Mouse (Mus musculus) myocyte (in vitro differentiated cells): ENCODE results near the gene Spata5. TPM values are rescaled to one million over a fixed set of nuclear protein-coding genes. Genes with fewer than 3 reads are reported as not detected.

Experiments used
- H3K27me3 ChIP-seq: one replicate; pipeline ENCODE4 v1.6.1; 2011; ENCODE audit not compliant: control insufficient read depth, insufficient read depth, insufficient read length
- H3K36me3 ChIP-seq: one replicate; pipeline ENCODE4 v1.6.1; 2011; ENCODE audit not compliant: control insufficient read depth, insufficient read depth
- H3K4me2 ChIP-seq: one replicate; pipeline ENCODE4 v1.6.1; 2011; ENCODE audit warnings: low read depth, control low read depth
- H3K4me3 ChIP-seq: one replicate; pipeline ENCODE4 v1.5.1; 2011; ENCODE audit warnings: mild to moderate bottlenecking, control low read depth, moderate library complexity
- H3K79me2 ChIP-seq: one replicate; pipeline ENCODE4 v1.6.1; 2011; ENCODE audit not compliant: control insufficient read depth, insufficient read depth
- H3ac ChIP-seq: one replicate; pipeline ENCODE4 v1.6.1; 2011; ENCODE audit not compliant: control insufficient read depth, insufficient read length
- CEBPB ChIP-seq: IDR thresholded peaks from 2 replicates; pipeline ENCODE4 v1.6.1; 2011; ENCODE audit warnings: mild to moderate bottlenecking, moderate library complexity; ENCODE audit not compliant: poor library complexity, insufficient read depth, severe bottlenecking
- E2F4 ChIP-seq: IDR thresholded peaks from one replicate; pipeline ENCODE4 v1.6.1; 2011; ENCODE audit warnings: mild to moderate bottlenecking, control low read depth, moderate library complexity; ENCODE audit not compliant: insufficient read depth
- MAX ChIP-seq: IDR thresholded peaks from one replicate; pipeline ENCODE4 v1.6.1; 2011; ENCODE audit warnings: low read depth, mild to moderate bottlenecking, control low read depth
- MYOD1 ChIP-seq, 3 experiments: IDR thresholded peaks; one replicate each; pipeline ENCODE4 v1.6.1; 2011; ENCODE audit warnings: control low read depth in 2 of 3, low read depth in 2 of 3, mild to moderate bottlenecking in 2 of 3, moderate library complexity in 1 of 3; ENCODE audit not compliant: insufficient read length in 2 of 3, control insufficient read depth in 1 of 3
- MYOG ChIP-seq, 3 experiments: IDR thresholded peaks; one replicate each; pipeline ENCODE4 v1.6.1; 2011; ENCODE audit warnings: control low read depth in 2 of 3, low read depth in 2 of 3, mild to moderate bottlenecking in 2 of 3; ENCODE audit not compliant: insufficient read length in 2 of 3, control insufficient read depth in 1 of 3, insufficient read depth in 1 of 3
- POLR2A ChIP-seq: IDR thresholded peaks from one replicate; pipeline ENCODE4 v1.6.1; 2011; ENCODE audit warnings: low read depth, mild to moderate bottlenecking, control low read depth, moderate library complexity; ENCODE audit not compliant: insufficient read length
- POLR2AphosphoS2 ChIP-seq: IDR thresholded peaks from one replicate; pipeline ENCODE4 v1.6.1; 2011; ENCODE audit warnings: low read depth, control low read depth; ENCODE audit not compliant: insufficient read length
- REST ChIP-seq: IDR thresholded peaks from one replicate; pipeline ENCODE4 v1.6.1; 2011; ENCODE audit warnings: mild to moderate bottlenecking, control low read depth, moderate library complexity; ENCODE audit not compliant: insufficient read depth, insufficient read length
- SRF ChIP-seq: IDR thresholded peaks from one replicate; pipeline ENCODE4 v1.6.1; 2011; ENCODE audit warnings: low read depth; ENCODE audit not compliant: control insufficient read depth, insufficient read length
- TCF12 ChIP-seq: IDR thresholded peaks from one replicate; pipeline ENCODE4 v1.6.1; 2011; ENCODE audit warnings: mild to moderate bottlenecking, control low read depth; ENCODE audit not compliant: poor library complexity, insufficient read depth, severe bottlenecking
- TCF3 ChIP-seq: IDR thresholded peaks from one replicate; pipeline ENCODE4 v1.6.1; 2011; ENCODE audit warnings: low read depth, control low read depth; ENCODE audit not compliant: insufficient read length
- USF1 ChIP-seq: IDR thresholded peaks from one replicate; pipeline ENCODE4 v1.6.1; 2011; ENCODE audit warnings: low read depth, mild to moderate bottlenecking, control low read depth, moderate library complexity
- polyA plus RNA-seq: library from polyadenylated mRNA; unstranded; fragments of >200 nt; fragmentation: generic; extraction: Trizol; gene quantifications from one replicate; pipeline ENCODE4 v1.2.1, GENCODE M21; 2012; ENCODE audit warnings: missing spikeins

Gene Spata5
- polyA plus RNA-seq, 1 experiment, result 24.2 TPM

- H3K27me3 ChIP-seq, result no peaks in the 10 kb centered on the region
- H3K79me2 ChIP-seq, result no peaks in the 10 kb centered on the region
- no peak overlapping the region for H3K4me2 ChIP-seq
- H3ac ChIP-seq, result no peak overlapping the region
- no peak for TF ChIP-seq MAX
- no peak for TF ChIP-seq SRF
- TF ChIP-seq REST, result no peak
- TF ChIP-seq CEBPB, result no peak
- no peak for TF ChIP-seq TCF12
- TF ChIP-seq MYOD1 (IDR thresholded peaks at IDR 0.05; ENCODE audit: control insufficient read depth in 1 of 3, insufficient read length in 2 of 3, low read depth in 2 of 3), result no peak
- no peak for TF ChIP-seq MYOG (IDR thresholded peaks at IDR 0.05; ENCODE audit: control insufficient read depth in 1 of 3, insufficient read depth in 1 of 3, insufficient read length in 2 of 3, low read depth in 2 of 3)
- no peak for TF ChIP-seq POLR2AphosphoS2
- no peak for TF ChIP-seq TCF3
- peaks cover 20% of the 10 kb centered on the region for H3K36me3 ChIP-seq
- H3K4me3 ChIP-seq, result no peak overlapping the region
Measured at GRCm38 (mm10) chr3:37568780-37569179, 149.1 kb downstream of the Spata5 start.

GRCm38 (mm10) chr3:37569661-37570566 is 150.2 kb downstream of the Spata5 start:
- H3K27me3 ChIP-seq, result no peaks in the 10 kb centered on the region
- no peak overlapping the region for H3ac ChIP-seq
- H3K36me3 ChIP-seq, result peaks cover 23% of the 10 kb centered on the region
- H3K79me2 ChIP-seq, result no peaks in the 10 kb centered on the region
- no peak overlapping the region for H3K4me2 ChIP-seq
- no peak overlapping the region for H3K4me3 ChIP-seq
- no peak for TF ChIP-seq SRF

GRCm38 (mm10) chr3:37571633-37572032 is 151.9 kb downstream of the Spata5 start:
- no peak for TF ChIP-seq POLR2AphosphoS2
- Histone ChIP-seq H3K36me3 (peaks cover 25% of the 10 kb centered on the region), H3K79me2 (no peaks in the 10 kb centered on the region), H3K4me3 (no peak overlapping the region), H3ac (no peak overlapping the region), H3K4me2 (no peak overlapping the region), H3K27me3 (no peaks in the 10 kb centered on the region)

GRCm38 (mm10) chr3:37572066-37572465 is 152.4 kb downstream of the Spata5 start:
- Histone ChIP-seq H3K4me2 (no peak overlapping the region), H3K79me2 (no peaks in the 10 kb centered on the region), H3K36me3 (peaks cover 25% of the 10 kb centered on the region), H3K4me3 (no peak overlapping the region), H3K27me3 (no peaks in the 10 kb centered on the region), H3ac (no peak overlapping the region)
- TF ChIP-seq POLR2A, result no peak
- TF ChIP-seq POLR2AphosphoS2, result no peak
- no peak for TF ChIP-seq TCF12
- TF ChIP-seq CEBPB, result no peak
- no peak for TF ChIP-seq MAX
- no peak for TF ChIP-seq MYOG (IDR thresholded peaks at IDR 0.05; ENCODE audit: control insufficient read depth in 1 of 3, insufficient read depth in 1 of 3, insufficient read length in 2 of 3, low read depth in 2 of 3)
- TF ChIP-seq USF1, result no peak
- TF ChIP-seq REST, result no peak
- TF ChIP-seq SRF, result no peak

GRCm38 (mm10) chr3:37576840-37577239 is 157.1 kb downstream of the Spata5 start:
- H3K79me2 ChIP-seq, result no peaks in the 10 kb centered on the region
- H3K4me2 ChIP-seq, result no peak overlapping the region
- H3K36me3 ChIP-seq, result peaks cover 35% of the 10 kb centered on the region
- H3K27me3 ChIP-seq, result no peaks in the 10 kb centered on the region
- H3ac ChIP-seq, result no peak overlapping the region
- no peak for TF ChIP-seq TCF3
- no peak for TF ChIP-seq POLR2AphosphoS2
- no peak for TF ChIP-seq USF1
- no peak for TF ChIP-seq REST
- TF ChIP-seq MYOD1 (IDR thresholded peaks at IDR 0.05; ENCODE audit: control insufficient read depth in 1 of 3, insufficient read length in 2 of 3, low read depth in 2 of 3), result no peak
- TF ChIP-seq E2F4, result no peak
- no peak for TF ChIP-seq TCF12
- TF ChIP-seq MYOG (IDR thresholded peaks at IDR 0.05; ENCODE audit: control insufficient read depth in 1 of 3, insufficient read depth in 1 of 3, insufficient read length in 2 of 3, low read depth in 2 of 3), result no peak
- TF ChIP-seq CEBPB, result no peak
- TF ChIP-seq POLR2A, result no peak
- TF ChIP-seq MAX, result no peak
- no peak overlapping the region for H3K4me3 ChIP-seq
